Mouse (Mus musculus): ENCODE data around the gene Trio. TPM values are rescaled to one million over a fixed set of nuclear protein-coding genes. Genes with fewer than 3 reads are reported as not detected.

Trio gene
- total and polyA plus RNA-seq, 3 experiments: 37.0 to 62.9 (median 44.5) TPM

- DNase-seq: no peak
Observed at GRCm38 (mm10) chr15:27991892-27992593, 33.6 kb downstream of the Trio start.

DNA sequence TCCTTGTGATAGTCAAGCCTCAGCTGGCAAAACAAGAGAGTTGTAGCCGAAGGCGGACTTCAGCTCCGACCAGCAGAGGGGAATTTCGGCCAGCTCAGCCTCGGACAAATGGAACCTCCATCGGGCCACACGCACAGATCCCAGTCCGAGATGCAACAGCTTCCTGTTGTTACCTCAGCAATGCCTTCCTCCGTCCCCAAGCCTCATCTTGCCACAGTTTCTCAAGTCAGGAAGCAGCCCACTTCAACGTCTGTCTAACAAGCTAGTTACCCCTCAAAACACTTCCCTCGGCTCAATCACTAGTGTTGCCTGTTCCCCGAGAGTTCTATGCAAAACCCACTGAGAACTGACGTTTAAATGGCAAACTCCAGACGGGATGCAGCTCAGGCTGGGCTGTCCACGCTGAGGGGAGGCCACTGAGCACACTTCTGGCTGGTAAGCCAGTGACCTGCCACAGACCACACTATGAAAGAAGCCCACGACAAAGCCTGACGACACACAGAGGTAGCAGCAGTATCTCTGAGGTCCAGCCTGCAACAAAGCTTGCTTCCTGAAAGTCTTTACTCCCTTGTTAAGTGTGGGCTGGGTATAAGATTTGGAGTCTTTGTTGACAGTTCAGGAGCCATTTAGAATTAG lies 34.5 kb downstream of the Trio start:
- no peak for DNase-seq

DNA sequence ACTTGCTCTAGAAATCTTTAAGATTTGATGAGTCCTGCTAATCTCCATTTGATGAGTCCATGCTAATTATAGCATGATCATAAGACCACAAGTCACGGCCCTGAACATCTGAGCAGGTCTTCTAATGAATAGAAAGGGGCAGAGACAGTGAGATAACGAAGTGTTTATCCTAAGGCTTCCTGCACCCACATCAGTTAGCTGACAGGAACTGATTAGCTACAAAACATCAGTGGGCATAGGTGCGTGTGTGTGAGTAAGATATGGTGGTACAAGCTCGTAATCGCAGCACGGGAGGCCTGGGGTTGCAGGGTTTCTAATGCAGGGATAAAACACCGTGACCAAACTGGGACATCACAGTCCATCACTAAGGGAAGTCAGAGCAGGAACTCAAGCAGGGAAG lies 37.7 kb downstream of the Trio start:
- DNase-seq: no peak

DNA sequence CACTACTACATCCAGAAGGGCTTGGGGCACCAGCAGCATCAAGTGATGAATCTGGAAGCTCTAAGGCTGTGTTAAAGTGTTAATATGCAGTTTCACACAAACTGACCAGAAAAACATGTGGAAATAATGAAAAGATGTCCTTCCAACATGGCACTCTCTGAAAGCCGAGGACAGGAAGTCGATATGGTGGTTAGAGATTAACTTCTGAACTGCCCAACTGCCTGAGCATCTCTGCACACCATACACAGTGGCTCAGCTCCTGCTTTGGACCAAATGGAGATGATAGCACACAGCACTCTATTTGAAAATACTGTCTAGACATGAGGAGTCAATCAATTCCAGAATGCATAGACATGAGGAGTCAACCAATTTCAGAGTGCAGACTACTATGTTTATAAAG lies 40.8 kb downstream of the Trio start:
- DNase-seq: no peak

GRCm38 (mm10) chr15:27981764-27982500 lies 43.7 kb downstream of the Trio start:
- DNase-seq: no peak

- DNase-seq: no peak
Observed at GRCm38 (mm10) chr15:27981258-27981657, 44.4 kb downstream of the Trio start.

- DNase-seq: no peak
Observed at GRCm38 (mm10) chr15:27980436-27980835, 45.2 kb downstream of the Trio start.

- DNase-seq: no peak
Observed at GRCm38 (mm10) chr15:27976950-27977349, 48.7 kb downstream of the Trio start.

GRCm38 (mm10) chr15:27976366-27976765 lies 49.3 kb downstream of the Trio start:
- no peak for DNase-seq

- no peak for DNase-seq
Observed at GRCm38 (mm10) chr15:27974637-27975036, 51.0 kb downstream of the Trio start.

DNA sequence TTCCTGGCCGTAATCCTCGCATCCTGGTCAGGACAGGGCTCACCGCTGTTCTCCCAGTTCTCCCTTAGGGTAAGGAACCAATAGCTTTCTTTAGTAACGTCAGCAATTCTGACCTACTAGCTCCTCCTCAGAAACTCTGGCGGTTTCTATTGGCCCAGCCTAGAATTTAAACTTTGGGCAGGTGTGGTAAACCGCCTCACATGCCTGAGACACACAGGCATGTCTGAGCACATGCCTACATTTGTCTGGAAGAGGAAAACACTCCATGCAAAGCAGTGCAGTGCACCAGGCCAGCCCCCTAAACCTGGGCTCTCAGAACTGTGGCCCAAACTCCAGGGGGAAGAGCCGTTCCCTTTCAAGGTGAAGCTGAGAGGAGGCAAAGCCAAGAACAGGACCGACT lies 57.5 kb downstream of the Trio start:
- no peak for DNase-seq

DNA sequence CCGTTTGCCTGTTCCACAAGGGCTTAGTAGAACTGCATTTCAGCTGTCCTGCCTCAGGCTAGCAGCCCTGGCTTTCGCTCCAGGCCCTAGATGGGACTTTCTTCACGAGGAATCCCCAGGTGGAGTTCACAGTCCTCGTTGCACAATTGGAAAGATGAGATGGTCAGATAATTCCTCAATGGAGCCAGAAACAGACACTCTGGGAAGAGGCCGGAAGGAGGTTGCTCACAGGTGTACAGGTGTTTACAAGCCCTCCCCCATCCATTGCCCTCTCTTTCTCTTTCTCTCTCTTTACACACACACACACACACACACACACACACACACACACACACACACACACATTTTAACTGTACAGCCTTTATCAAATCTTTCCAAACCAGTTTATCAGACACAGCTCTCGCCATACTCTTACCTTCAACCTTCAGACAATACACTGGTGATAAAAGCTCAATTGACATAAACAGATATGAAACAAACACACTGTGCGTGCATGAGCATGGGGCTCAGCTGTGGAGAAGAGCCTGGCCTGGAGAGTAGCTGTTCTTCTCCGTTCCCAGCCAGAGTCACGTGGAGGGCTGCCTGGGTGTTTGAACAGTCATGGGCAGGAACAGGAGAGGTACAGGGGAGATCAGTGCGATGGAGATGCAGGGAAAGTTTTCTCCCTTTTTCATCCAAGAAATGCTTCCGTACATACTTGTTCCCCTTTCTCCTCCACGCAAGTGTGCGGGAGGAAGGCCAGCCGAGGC lies 58.3 kb downstream of the Trio start:
- no peak for DNase-seq

DNA sequence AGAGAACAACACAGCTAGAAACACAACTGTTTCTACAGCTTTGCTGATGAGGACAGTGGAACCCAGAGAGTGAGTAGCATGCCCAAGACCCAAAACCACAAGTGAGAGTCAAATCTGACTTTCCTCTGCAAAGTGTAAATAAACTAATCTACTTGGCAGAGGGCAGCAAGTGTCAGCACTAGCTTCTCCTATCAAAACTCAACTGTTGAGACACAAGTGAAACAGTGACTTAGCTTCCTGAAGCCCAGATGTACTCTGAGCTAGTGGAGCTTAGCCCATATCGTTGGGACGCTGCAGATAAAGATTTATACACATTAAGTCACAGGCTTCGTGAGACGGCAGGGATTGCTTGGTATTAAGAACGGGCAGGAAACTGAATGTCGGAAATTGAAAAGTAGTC lies 60.8 kb downstream of the Trio start:
- no peak for DNase-seq

DNA sequence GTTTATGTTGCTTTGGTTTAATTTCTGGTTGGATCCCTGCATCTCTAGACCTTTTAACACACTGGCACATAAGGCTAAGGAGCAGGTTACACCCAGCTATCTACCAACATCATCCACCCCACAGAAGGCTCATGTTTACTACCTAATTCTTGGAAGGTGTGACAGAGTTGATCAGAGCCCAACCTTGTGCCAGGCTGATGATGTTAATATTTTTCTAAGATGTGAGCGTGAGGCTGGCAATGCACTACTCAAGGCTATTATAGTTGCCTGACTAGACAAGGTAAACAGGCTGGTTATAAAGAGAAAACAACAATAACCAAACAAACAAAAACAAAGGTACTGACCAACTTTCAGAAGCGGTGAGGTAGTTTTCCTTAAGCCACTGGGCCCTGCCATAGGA lies 62.1 kb downstream of the Trio start:
- DNase-seq: no peak

GRCm38 (mm10) chr15:27960642-27961041 lies 65.0 kb downstream of the Trio start:
- no peak for DNase-seq

- no peak for DNase-seq
Observed at GRCm38 (mm10) chr15:27957867-27958266, 67.8 kb downstream of the Trio start.

DNA sequence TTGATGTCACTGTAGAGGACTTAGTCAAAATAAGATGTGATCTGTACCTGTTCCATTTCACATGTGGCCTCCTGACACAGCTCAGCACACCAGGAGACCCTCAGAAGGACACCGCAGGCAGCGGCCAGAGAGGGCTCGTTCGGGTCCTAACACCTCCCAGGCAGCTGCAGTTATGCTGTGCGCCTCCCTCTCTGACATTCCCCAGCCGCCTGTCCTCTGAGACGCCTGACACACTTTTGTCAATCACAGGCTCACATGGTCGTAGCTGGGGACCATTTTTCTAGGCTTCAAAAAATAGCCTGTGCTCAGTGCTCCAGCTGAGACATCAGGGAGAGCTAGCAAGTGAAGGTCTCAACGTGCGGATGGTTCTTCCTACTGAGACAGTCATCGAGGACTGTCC lies 70.0 kb downstream of the Trio start:
- no peak for DNase-seq

DNA sequence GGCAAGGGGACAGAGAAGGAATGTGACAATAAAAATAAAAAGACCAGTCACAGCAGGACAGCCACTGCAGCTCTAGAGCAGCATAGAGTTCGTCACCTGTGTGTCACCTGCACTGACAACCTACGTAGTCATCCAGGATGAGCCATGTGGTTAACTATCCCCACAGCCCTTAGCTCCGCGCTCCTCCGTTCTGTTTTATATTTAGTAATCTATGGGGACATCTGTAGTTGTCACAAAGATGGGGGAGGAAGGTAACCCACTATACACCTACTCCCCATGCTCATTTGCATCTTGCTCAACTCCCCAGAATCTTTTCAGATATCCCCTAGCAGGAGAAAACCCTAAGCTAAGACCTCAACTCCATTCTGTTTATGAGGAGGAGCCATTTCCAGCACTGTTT lies 71.3 kb downstream of the Trio start:
- DNase-seq: no peak

DNA sequence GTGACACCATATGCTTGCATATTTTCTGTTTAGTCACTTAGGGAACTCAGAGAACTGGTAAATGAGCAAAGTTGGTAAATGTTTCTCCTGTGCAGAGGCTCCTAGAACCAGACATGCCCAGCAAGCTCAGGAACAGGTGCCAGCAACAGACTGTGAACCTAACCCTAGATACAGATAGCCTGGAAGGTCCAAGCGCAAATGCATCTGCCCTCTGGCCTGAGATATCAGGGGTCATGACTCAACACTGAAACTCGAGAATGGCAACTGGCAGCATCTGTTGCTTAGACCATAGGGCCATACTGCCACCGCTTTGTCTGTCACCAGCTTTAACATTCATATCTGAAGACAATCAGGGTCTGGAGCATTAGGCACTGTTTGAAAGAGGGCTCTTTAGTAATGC lies 72.1 kb downstream of the Trio start:
- DNase-seq: no peak

DNA sequence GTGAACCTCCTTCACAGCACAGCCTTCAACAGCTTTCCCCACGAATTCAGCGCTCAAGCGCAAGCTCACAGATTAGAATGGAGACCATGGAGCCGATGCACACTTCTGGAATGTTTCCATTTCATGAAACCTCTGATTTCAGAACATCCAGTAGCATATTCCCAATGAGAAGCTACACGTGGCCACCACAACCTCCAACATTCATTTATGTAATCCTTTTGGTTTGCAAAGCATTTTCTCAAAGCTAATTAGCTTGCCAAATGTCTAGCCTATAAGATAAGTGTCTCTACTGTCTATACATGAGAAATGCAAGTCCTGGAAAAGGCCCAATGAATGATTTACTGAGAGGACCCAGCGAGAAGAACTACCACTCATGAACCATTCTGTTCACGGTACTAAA lies 74.5 kb downstream of the Trio start:
- DNase-seq: no peak

GRCm38 (mm10) chr15:27949196-27949595 lies 76.5 kb downstream of the Trio start:
- no peak for DNase-seq

GRCm38 (mm10) chr15:27947880-27948279 lies 77.8 kb downstream of the Trio start:
- DNase-seq: no peak

GRCm38 (mm10) chr15:27945570-27945969 lies 80.1 kb downstream of the Trio start:
- no peak for DNase-seq
